Mouse (Mus musculus): Measurements from ENCODE around the gene Cux2.

DNA sequence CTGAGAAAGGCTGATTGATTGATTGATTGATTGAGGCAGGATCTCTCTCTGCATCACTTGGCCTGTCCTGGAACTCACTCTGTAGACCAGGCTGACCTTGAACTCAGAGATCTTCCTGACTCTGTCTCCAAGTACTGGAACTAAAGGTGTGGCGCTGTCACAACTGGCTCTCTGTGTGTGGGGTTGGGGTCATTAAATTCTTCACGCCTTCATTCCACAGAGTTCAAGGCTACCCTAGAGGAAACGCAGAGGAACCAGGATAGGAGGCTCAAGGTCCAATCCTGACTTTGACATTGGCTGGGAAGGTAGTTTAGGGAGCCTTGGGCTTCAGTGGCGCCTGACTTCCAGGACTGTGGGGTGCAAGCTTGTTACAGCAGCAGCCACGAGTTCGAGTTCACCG, 159.0 kb downstream of the Cux2 start:
- no peak for TF ChIP-seq CTCF (conservative IDR thresholded peaks at IDR 0.05; ENCODE audit: insufficient read depth, insufficient read length, low read depth, low read length)
- TF ChIP-seq POLR2A (IDR thresholded peaks at IDR 0.05; ENCODE audit: low read depth, low read length): no peak
